Mouse (Mus musculus) bone marrow macrophage, adult 2 months (primary cell): ENCODE measurements at regions not wholly inside any gene's neighbourhood (a gene's known extent, or its start where the extent isn't known, plus 50 kb on each side); places are given as distances from the start of the nearest gene placed in this dataset.

Experiments used
- CTCF ChIP-seq: IDR thresholded peaks from 2 replicates; pipeline ENCODE4 v1.5.1; 2012; ENCODE audit warnings: low read depth, mild to moderate bottlenecking, low read length, moderate library complexity
- POLR2A ChIP-seq: IDR thresholded peaks from 2 replicates; pipeline ENCODE4 v1.6.1; 2012; ENCODE audit warnings: mild to moderate bottlenecking, low read depth, low read length, borderline replicate concordance

GRCm38 (mm10) chr2:169461491-169462039 lies 126.0 kb downstream of the Gm11011 start:
- TF ChIP-seq POLR2A: no peak
- TF ChIP-seq CTCF: no peak
